Mouse (Mus musculus): ENCODE results near the gene Anxa4.

Anxa4 gene

DNA sequence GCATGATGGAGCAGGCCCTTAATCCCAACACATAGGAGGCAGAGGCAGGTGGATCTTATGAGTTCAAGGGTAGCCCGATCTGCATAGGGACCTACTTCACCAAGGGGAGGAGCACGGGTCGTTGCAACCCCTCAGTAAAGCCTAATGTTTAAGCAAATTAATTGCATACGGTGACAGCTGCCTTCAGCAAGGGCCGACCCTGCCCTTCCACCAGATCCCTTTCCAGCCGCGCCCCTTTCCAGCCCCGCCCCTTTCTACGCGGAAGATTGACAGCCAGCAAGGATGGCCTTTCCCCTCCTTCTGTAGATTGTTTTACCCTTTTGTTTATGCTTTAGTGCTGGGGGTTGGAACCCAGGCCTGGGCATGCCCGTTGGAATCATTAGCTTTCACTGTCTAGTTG is 8.0 kb upstream of the Anxa4 start:
- in situ Hi-C loops (cut with MboI, MseI) = no loop called here

DNA sequence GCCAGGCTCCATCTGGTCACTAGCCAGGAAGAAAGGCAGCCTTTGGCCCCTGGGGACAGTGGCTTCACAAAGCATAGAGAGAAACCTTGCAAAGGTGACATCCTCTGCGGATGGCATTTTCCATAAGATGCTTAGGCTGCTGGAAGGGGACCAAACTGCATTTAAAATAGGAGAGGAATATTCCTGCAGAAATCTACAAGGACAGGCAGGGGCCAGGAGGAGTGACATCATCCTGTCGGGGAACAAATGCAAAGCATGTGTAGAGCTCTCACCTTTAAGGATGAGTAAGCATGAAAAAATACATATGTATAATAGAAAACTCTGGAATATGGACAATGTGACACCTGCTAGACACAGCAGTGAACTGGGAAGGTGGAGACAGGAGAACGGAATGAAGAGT is 7.1 kb upstream of the Anxa4 start:
- in situ Hi-C loops (cut with MboI, MseI) = no loop called here

- in situ Hi-C loops (cut with MboI, MseI) = no loop called here
Observed at GRCm38 (mm10) chr6:86797455-86797854, 4.1 kb upstream of the Anxa4 start.

GRCm38 (mm10) chr6:86793957-86794356 is 573 bp upstream of the Anxa4 start:
- in situ Hi-C loops (cut with MboI, MseI) = no loop called here

- in situ Hi-C loops (cut with MboI, MseI) = no loop called here
Observed at GRCm38 (mm10) chr6:86790351-86790943, 2.9 kb downstream of the Anxa4 start.

DNA sequence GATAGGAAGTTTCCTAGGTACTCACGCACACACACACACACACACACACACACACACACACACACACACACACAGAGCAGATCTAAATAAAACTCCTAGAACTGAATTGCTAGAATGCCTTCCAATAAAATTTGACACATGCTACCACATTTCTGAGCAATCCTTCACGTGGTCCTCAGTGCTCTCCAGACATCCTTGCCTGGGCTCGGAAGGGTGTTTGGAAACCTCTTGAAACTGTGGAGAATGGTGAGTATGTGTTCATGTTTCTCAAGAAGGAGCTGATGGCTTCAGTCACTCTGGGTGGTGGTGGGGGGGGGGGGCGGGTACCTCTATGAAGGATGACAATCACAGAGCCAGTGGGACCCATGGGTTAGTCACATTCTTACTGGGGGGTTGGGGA is 5.1 kb downstream of the Anxa4 start:
- in situ Hi-C loops (cut with MboI, MseI) = no loop called here

DNA sequence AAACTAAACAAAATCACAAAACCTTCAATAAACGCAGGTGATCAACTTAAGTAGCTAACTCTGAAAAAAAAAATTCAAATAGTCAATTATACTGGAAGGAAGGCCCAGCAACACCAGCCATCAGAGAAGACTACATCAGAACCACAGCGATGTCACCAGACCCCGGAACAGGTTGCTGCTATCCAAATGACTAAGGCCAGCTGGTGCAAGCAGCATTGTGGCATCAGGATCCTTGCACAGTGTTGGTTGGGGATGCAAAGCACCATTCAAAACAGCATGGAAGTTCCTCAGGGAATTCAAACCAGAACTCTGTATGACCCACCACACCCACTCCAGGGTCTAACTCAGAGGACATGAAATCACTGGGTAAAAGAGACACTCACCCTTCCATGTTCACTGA is 6.8 kb downstream of the Anxa4 start:
- in situ Hi-C loops (cut with MboI, MseI) = no loop called here

DNA sequence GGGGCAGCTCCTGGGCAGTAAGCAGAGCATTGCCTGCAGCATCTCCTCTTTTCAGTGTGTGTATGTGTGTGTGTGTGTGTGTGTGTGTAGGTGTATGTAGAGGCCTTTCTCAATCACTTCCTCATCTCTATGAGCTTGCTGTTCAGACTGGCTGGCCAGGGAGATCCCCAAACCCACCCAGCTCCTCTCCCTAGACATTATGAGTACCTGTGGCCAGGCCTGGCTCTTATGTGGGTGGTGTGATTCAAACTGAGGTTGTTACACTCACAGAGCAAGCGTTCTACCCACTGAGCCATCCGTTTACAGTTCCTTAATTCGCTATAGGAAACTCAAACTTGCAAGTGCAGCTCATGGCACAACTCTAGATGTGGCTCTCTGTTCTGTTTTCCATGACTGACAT is 8.6 kb downstream of the Anxa4 start:
- in situ Hi-C loops (cut with MboI, MseI) = no loop called here

DNA sequence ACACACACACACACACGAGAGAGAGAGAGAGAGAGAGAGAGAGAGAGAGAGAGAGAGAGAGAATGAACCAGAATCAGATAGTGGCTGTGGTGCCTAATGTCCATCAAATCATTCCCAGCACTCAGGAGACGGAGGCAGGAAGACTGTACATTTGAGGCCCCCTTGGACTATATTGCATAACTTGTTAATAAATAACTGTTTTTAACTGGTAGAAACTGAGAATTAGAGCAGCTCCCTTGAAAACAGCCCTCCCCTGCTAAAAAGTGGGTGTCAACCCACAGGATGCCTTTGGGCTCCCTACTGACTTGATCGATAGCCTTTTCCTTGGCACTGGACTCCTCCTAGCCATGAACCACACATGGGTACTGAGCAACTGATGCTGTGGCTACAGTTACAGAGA is 11.0 kb downstream of the Anxa4 start:
- in situ Hi-C loops (cut with MboI, MseI) = no loop called here

- in situ Hi-C loops (cut with MboI, MseI) = no loop called here
Observed at GRCm38 (mm10) chr6:86781361-86781957, 11.9 kb downstream of the Anxa4 start.

DNA sequence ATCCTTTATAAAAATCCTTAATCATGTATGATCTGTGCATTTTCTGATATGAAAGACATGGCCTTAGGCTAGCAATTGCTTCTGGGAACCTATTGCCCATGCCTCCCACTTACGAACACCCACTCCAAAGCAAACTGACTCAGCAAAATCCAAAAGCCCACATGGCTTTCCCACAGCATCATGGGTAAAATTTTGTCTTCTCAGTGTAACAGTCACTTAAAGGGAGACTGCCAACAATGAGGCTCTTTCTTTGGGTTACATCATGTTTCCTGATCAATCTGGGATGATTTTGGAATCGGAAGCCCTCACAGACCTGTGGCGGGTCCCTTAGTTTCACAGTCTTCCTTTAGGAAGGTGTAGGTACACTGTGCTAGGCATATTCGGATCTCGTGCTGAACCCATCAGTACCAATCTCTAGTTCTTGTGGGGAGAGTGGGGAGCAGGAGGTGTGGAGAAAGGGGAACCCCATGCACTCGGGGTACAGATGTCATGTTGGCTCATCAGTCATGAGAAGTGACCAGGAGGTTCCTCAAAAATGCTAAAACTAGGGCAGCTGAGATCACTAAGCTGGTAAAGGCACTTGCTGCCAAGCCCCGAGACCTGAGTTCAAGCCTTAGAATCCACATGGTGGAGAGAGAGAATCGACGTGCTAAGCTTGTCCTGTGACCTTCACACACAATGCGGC is 14.3 kb downstream of the Anxa4 start:
- in situ Hi-C loops (cut with MboI, MseI) = no loop called here

GRCm38 (mm10) chr6:86777181-86777580 is 16.2 kb downstream of the Anxa4 start:
- in situ Hi-C loops (cut with MboI, MseI) = no loop called here

DNA sequence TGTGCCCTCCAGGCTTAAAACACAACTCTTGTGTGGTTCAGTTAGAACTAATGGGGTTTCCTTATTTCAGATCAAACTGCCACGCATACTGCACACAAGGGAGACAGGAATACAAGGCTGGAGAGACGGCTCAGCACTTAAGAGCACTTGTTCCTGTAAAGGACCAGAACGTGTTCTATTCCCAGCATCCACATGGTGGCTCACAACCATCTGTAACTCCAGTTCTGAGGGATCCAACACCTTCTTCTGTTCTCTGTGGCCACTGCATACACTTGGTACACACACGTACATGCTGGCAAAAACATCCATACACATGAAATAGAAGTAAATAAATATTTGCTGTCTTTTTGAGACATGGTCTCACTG is 16.7 kb downstream of the Anxa4 start:
- in situ Hi-C loops (cut with MboI, MseI) = no loop called here

- in situ Hi-C loops (cut with MboI, MseI) = no loop called here
Observed at GRCm38 (mm10) chr6:86776001-86776705, 17.2 kb downstream of the Anxa4 start.

- in situ Hi-C loops (cut with MboI, MseI) = no loop called here
Observed at GRCm38 (mm10) chr6:86774937-86775336, 18.4 kb downstream of the Anxa4 start.

- in situ Hi-C loops (cut with MboI, MseI) = no loop called here
Observed at GRCm38 (mm10) chr6:86773830-86774229, 19.6 kb downstream of the Anxa4 start.

GRCm38 (mm10) chr6:86772631-86773030 is 20.8 kb downstream of the Anxa4 start:
- in situ Hi-C loops (cut with MboI, MseI) = no loop called here

GRCm38 (mm10) chr6:86768938-86769337 is 24.4 kb downstream of the Anxa4 start:
- in situ Hi-C loops (cut with MboI, MseI) = no loop called here

- in situ Hi-C loops (cut with MboI, MseI) = no loop called here
Observed at GRCm38 (mm10) chr6:86768186-86768776, 25.1 kb downstream of the Anxa4 start.

DNA sequence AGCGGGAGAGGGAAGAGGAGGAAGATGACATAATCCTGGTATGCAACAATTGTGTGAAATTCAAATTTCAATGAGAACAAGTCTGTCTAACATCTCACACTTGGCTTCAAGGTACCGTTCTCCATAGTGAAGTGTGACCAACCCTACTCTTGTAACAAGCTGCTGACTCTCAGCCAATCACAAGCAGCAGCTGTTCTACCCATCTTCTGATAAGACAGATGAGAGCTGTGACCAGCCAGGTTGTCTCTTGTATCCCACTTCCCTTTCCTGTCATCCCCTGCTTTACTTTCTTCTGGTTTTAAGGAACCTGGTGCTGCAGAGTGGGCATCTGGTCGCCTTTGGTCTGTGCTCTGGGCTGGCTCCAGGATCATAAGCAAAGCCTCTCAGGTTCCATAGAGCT is 25.9 kb downstream of the Anxa4 start:
- in situ Hi-C loops (cut with MboI, MseI) = no loop called here

GRCm38 (mm10) chr6:86765637-86766059 is 27.7 kb downstream of the Anxa4 start:
- in situ Hi-C loops (cut with MboI, MseI) = no loop called here

- in situ Hi-C loops (cut with MboI, MseI) = no loop called here
Observed at GRCm38 (mm10) chr6:86754105-86754863, 39.1 kb downstream of the Anxa4 start.

All from T-helper 2 cell (primary cell).